Mouse (Mus musculus): ENCODE results near the gene Ces4a. TPM values are rescaled to one million over a fixed set of nuclear protein-coding genes. Genes with fewer than 3 reads are reported as not detected.

Ces4a gene
- polyA plus RNA-seq, 1 experiment = not detected

DNA sequence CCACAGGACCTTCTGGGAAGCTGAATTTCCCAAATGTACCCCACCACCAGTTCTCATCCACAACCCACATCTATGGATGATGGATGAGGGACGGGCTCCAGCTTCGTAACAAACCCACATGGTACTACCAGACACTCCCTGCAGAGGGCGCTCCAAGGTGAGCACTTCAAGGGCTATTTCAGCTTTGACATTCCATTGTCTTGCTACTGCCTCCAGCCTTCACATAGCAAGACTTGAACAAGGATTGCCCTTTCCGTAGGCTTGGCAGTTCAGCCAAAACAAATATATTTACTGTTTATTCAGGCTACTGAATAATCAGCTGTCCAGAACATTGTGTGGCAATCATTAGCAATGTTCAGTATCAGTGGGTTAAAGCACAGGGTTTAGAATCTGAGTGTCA lies 6.8 kb downstream of the Ces4a start:
- Histone ChIP-seq H3K4me1 (ENCODE audit: control insufficient read depth, insufficient read depth, low read length) (no peaks in the 10 kb centered on the region), H3K4me3 (replicated peaks; ENCODE audit: control insufficient read depth, low read depth, low read length) (no peak overlapping the region), H3K27ac (ENCODE audit: control insufficient read depth, insufficient read depth, low read depth, low read length, poor library complexity) (no peak overlapping the region)
- 9% methylated on average over 4 of the region's 4 CpGs for WGBS
- no peak for TF ChIP-seq POLR2A (IDR thresholded peaks at IDR 0.05; ENCODE audit: borderline replicate concordance, control insufficient read depth, low read depth, low read length)
- TF ChIP-seq CTCF (IDR thresholded peaks at IDR 0.05; ENCODE audit: control insufficient read depth, insufficient read depth, low read length) = peak; percentile 85

DNA sequence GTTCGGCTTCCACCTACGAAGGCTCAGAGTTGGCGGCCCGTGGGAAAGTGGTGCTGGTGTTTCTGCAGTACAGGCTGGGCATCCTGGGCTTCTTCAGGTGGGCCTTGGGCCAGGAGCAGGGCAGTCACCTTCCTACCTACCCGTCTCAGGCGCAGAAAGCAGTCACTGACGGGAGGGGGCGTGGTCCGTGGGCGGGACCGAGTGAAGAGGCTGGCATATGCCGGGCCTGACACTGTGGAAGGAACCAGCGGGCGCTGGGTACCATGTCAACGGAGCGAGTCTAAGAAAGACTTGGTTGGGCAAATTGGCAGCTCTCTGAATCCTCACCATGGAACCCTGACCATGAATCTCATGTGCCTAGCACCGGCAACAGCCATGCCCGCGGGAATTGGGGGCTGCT lies 10.8 kb downstream of the Ces4a start:
- H3K4me1 ChIP-seq (ENCODE audit: control insufficient read depth, insufficient read depth, low read length) = no peaks in the 10 kb centered on the region
- H3K27ac ChIP-seq (ENCODE audit: control insufficient read depth, insufficient read depth, low read depth, low read length, poor library complexity) = no peak overlapping the region
- WGBS = 35% methylated on average over 19 of the region's 19 CpGs
- TF ChIP-seq POLR2A (IDR thresholded peaks at IDR 0.05; ENCODE audit: borderline replicate concordance, control insufficient read depth, low read depth, low read length) (no peak), CTCF (IDR thresholded peaks at IDR 0.05; ENCODE audit: control insufficient read depth, insufficient read depth, low read length) (no peak)
- no peak overlapping the region for H3K4me3 ChIP-seq (replicated peaks; ENCODE audit: control insufficient read depth, low read depth, low read length)

DNA sequence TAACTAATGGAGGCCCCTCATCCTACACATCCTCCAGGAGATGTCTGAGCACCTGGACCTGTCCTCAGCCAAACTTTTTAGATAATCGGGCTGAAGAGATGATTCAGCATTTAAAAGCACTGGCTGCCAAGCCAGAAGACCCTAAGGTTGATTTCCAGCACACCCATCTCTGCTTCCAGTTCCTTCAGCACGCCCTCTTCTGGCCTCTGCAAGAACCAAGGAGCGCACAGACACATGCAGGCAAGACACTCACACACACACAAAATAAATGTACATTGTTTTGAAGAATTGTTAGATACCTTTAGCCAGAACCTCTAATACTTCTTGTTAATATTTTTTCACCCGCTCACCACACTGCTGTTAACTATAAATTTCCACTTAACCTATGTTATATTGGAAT lies 20.1 kb downstream of the Ces4a start:
- 75% methylated on average over 4 of the region's 4 CpGs for WGBS
- Histone ChIP-seq H3K4me1 (ENCODE audit: control insufficient read depth, insufficient read depth, low read length) (no peaks in the 10 kb centered on the region), H3K4me3 (replicated peaks; ENCODE audit: control insufficient read depth, low read depth, low read length) (no peak overlapping the region), H3K27ac (ENCODE audit: control insufficient read depth, insufficient read depth, low read depth, low read length, poor library complexity) (no peak overlapping the region)
- no peak for TF ChIP-seq CTCF (IDR thresholded peaks at IDR 0.05; ENCODE audit: control insufficient read depth, insufficient read depth, low read length)
- TF ChIP-seq POLR2A (IDR thresholded peaks at IDR 0.05; ENCODE audit: borderline replicate concordance, control insufficient read depth, low read depth, low read length) = no peak

DNA sequence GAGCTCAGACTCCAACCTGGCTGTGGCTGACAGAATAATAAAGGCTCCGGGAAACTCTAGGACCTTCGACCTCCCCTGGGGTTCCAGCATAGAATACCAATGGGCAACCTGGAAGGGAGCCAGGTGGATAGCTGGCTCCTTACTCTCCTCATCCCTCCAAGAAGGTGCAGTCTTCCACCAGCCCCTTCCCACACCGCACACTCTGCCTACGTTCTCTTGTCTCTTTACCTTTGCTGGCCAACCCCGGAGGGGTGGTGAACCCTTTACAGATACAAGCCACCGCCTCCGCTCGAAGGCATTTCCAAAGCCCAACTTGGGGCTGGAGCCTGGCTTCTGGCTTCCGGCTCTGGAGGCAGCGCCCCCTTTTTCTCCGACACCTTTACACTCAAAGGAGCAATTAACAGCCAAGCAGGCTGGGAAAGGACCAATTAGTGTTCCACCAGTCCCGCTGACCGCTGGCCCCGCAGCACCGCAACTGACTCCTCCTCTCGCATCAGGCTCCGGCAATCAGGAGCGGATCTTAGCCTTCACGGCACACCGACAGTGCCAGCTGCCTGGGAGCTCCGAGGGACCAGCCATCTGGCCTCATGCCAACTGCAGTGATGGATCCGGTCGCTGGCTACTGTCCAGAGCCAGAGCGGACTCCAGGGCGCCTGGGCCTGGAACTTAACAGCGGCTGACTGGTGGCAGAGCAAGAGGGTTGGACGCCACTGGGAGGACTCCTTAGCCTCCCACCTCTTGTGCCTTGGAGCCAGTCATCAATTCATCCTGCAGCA lies 21.2 kb downstream of the Ces4a start:
- Histone ChIP-seq H3K4me1 (ENCODE audit: control insufficient read depth, insufficient read depth, low read length) (no peaks in the 10 kb centered on the region), H3K27ac (ENCODE audit: control insufficient read depth, insufficient read depth, low read depth, low read length, poor library complexity) (no peak overlapping the region), H3K4me3 (replicated peaks; ENCODE audit: control insufficient read depth, low read depth, low read length) (no peak overlapping the region)
- 12% methylated on average over 27 of the region's 27 CpGs for WGBS
- TF ChIP-seq POLR2A (IDR thresholded peaks at IDR 0.05; ENCODE audit: borderline replicate concordance, control insufficient read depth, low read depth, low read length) = no peak
- no peak for TF ChIP-seq CTCF (IDR thresholded peaks at IDR 0.05; ENCODE audit: control insufficient read depth, insufficient read depth, low read length)

DNA sequence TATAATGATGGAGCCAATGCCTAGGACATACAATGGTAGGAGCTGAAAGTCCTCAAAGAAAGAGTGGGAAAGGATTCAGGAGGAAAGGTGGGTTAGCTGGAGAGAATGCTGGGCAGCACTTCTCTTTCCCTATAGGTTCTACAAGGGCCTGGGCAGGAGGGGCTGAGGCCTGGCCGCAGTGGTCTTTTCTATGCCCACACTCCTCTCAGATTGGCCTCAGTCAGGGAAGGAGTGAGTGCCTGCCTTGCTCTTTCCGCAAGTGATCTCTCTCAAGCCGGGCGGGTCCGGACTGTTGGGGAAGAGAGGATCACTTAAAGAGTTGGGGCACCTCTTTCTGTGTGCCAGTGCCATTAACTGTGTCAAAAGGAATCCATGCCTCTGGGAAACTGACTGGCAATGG lies 22.7 kb downstream of the Ces4a start:
- no peak for TF ChIP-seq CTCF (IDR thresholded peaks at IDR 0.05; ENCODE audit: control insufficient read depth, insufficient read depth, low read length)
- TF ChIP-seq POLR2A (IDR thresholded peaks at IDR 0.05; ENCODE audit: borderline replicate concordance, control insufficient read depth, low read depth, low read length) = no peak
- Histone ChIP-seq H3K4me1 (ENCODE audit: control insufficient read depth, insufficient read depth, low read length) (no peaks in the 10 kb centered on the region), H3K27ac (ENCODE audit: control insufficient read depth, insufficient read depth, low read depth, low read length, poor library complexity) (no peak overlapping the region), H3K4me3 (replicated peaks; ENCODE audit: control insufficient read depth, low read depth, low read length) (no peak overlapping the region)
- 88% methylated on average over 5 of the region's 5 CpGs for WGBS

DNA sequence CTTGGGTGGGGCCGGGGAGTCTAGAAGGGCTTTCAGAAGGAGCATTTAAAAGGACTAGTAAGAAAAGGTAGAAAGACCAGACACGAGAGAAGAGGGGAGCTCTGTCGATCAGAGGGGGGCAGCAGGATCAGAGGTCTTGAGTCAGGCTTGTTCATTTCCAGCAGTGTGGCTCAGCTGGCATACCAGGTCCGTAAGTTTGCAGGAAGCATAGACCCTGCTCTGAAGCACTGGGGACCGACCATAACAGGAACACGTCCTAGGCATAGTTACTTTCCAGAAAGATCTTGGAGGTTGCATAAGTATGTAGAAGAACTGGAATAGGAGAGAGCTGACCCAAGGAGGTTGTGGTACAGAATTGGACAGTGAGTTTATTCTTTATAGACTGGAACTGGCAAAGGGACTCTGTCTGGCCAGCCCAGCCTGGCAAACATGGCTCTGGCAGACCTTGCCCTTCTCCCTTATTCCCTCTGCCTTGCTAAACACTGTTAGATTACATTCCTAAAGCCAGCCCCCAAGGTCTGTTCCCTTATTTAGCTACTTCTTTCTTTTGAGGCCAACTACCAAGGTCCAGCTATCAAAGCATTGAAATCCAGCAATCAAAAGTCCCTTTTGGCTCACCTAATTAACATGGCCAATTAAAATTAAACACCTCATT lies 23.6 kb downstream of the Ces4a start:
- WGBS = 78% methylated on average over 6 of the region's 6 CpGs
- Histone ChIP-seq H3K27ac (ENCODE audit: control insufficient read depth, insufficient read depth, low read depth, low read length, poor library complexity) (no peak overlapping the region), H3K4me3 (replicated peaks; ENCODE audit: control insufficient read depth, low read depth, low read length) (no peak overlapping the region), H3K4me1 (ENCODE audit: control insufficient read depth, insufficient read depth, low read length) (no peaks in the 10 kb centered on the region)
- TF ChIP-seq CTCF (IDR thresholded peaks at IDR 0.05; ENCODE audit: control insufficient read depth, insufficient read depth, low read length) (no peak), POLR2A (IDR thresholded peaks at IDR 0.05; ENCODE audit: borderline replicate concordance, control insufficient read depth, low read depth, low read length) (no peak)

DNA sequence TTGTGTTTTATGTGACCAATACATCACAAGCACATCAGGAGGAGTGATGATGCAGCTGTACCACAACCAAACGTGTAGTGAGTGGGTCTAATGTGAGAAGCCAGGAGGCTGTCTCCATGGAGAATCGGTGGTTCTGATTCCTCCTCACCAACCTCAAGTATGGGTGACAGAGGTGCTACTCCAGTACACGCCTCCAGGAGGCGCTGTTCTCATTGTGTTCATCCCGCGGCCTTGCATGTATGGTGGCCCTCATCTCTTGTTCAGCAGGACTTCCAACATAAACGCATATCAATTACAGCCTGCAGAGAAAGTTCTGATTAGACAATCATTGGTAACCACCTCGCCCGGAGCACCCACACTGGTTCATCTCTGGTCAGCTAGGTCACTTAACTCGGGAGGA lies 26.0 kb downstream of the Ces4a start:
- H3K4me3 ChIP-seq (replicated peaks; ENCODE audit: control insufficient read depth, low read depth, low read length) = no peak overlapping the region
- WGBS = 37% methylated on average over 10 of the region's 10 CpGs
- TF ChIP-seq POLR2A (IDR thresholded peaks at IDR 0.05; ENCODE audit: borderline replicate concordance, control insufficient read depth, low read depth, low read length) (no peak), CTCF (IDR thresholded peaks at IDR 0.05; ENCODE audit: control insufficient read depth, insufficient read depth, low read length) (peak; percentile 82)

DNA sequence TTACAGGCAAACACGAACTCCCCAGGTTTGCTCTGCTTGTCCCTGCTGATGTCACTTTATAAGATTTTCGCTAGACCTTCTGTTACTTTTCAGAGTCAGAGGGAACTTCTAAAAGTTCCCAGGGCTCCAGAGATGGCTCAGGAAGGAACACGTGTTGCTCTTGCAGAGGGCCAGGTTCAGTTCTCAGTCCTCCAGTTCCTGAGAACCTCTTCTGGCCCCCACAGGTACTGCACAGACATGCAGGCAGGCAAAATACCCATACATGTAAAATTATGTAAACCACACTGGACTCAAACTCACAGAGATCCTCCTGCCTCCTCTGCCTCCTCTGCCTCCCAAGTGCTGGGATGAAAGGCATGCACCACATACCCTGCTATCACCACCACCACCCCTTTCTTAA lies 26.5 kb downstream of the Ces4a start:
- no peaks in the 10 kb centered on the region for H3K4me1 ChIP-seq (ENCODE audit: control insufficient read depth, insufficient read depth, low read length)
- WGBS = 53% methylated on average over 3 of the region's 3 CpGs
- TF ChIP-seq CTCF (IDR thresholded peaks at IDR 0.05; ENCODE audit: control insufficient read depth, insufficient read depth, low read length) (no peak), POLR2A (IDR thresholded peaks at IDR 0.05; ENCODE audit: borderline replicate concordance, control insufficient read depth, low read depth, low read length) (no peak)

More for the DNA sequence above, 26.0 kb downstream of the Ces4a start:
- no peak overlapping the region for H3K27ac ChIP-seq (ENCODE audit: control insufficient read depth, insufficient read depth, low read depth, low read length, poor library complexity)
- no peaks in the 10 kb centered on the region for H3K4me1 ChIP-seq (ENCODE audit: control insufficient read depth, insufficient read depth, low read length)

More for the DNA sequence above, 26.5 kb downstream of the Ces4a start:
- no peak overlapping the region for H3K4me3 ChIP-seq (replicated peaks; ENCODE audit: control insufficient read depth, low read depth, low read length)
- H3K27ac ChIP-seq (ENCODE audit: control insufficient read depth, insufficient read depth, low read depth, low read length, poor library complexity) = no peak overlapping the region

Measured in bone marrow, adult 2 months (tissue).